Mouse (Mus musculus) CH12.LX (cell line): ENCODE results near the gene RPS10-NUDT3. TPM values are rescaled to one million over a fixed set of nuclear protein-coding genes. Genes with fewer than 3 reads are reported as not detected.

Experiments
- DNase-seq: peaks from one replicate; pipeline ENCODE4 v3.0.0-alpha.2; 2013; ENCODE audit errors: extremely low read depth
- H3K27ac ChIP-seq: 2 replicates; pipeline ENCODE4 v1.5.1; 2012; ENCODE audit warnings: low read depth, mild to moderate bottlenecking, control low read depth, moderate library complexity; ENCODE audit not compliant: insufficient read depth
- H3K27me3 ChIP-seq: replicated peaks from 2 replicates; pipeline ENCODE3; 2012; ENCODE audit warnings: inconsistent platforms
- H3K36me3 ChIP-seq, 2 experiments: replicated peaks in 1 of 2; 2 replicates each; pipeline versions ENCODE3 to v1.6.1; 2012; ENCODE audit warnings: inconsistent platforms in 1 of 2, low read length in 1 of 2, mild to moderate bottlenecking in 1 of 2, mixed read lengths in 1 of 2, moderate library complexity in 1 of 2; ENCODE audit not compliant: control insufficient read depth in 1 of 2, insufficient read depth in 1 of 2
- H3K4me1 ChIP-seq, 2 experiments: 2 replicates each; pipeline ENCODE4 v1.6.1; 2012; ENCODE audit warnings: inconsistent platforms in 1 of 2, moderate library complexity in 1 of 2; ENCODE audit not compliant: insufficient read depth in 2 of 2, control insufficient read depth in 1 of 2
- H3K4me2 ChIP-seq: 2 replicates; pipeline ENCODE4 v1.6.1; 2012; ENCODE audit warnings: low read depth, mild to moderate bottlenecking, control low read depth; ENCODE audit not compliant: poor library complexity, insufficient read depth, severe bottlenecking
- H3K4me3 ChIP-seq, 3 experiments: fragments of 150-350 bp in 1 of 3; sonication (generic) in 1 of 3; replicated peaks in 1 of 3; 2 replicates each; pipeline versions ENCODE3 to v1.5.1; 2011 to 2012; ENCODE audit warnings: low read depth in 2 of 3, low read length in 2 of 3, mild to moderate bottlenecking in 2 of 3, moderate library complexity in 2 of 3, control low read depth in 1 of 3, improper control_type of control experiment in 1 of 3, inconsistent platforms in 1 of 3, mixed read lengths in 1 of 3; ENCODE audit not compliant: poor library complexity in 1 of 3
- H3K79me2 ChIP-seq: replicated peaks from 2 replicates; pipeline ENCODE4 v1.6.1; 2012; ENCODE audit warnings: mild to moderate bottlenecking, moderate library complexity; ENCODE audit not compliant: control insufficient read depth, poor library complexity, insufficient read depth, severe bottlenecking; ENCODE audit errors: extremely low read depth
- H3K9ac ChIP-seq: 2 replicates; pipeline ENCODE4 v1.6.1; 2012; ENCODE audit warnings: low read depth, mild to moderate bottlenecking, control low read depth, moderate library complexity; ENCODE audit not compliant: insufficient read depth
- H3K9me3 ChIP-seq: replicated peaks from 2 replicates; pipeline ENCODE3; 2012; ENCODE audit warnings: low read length, inconsistent platforms, mixed read lengths
- CHD1 ChIP-seq: IDR thresholded peaks from 2 replicates; pipeline ENCODE4 v1.6.1; 2012; ENCODE audit warnings: low read depth, low read length, improper control_type of control experiment, inconsistent platforms
- E2F4 ChIP-seq: IDR thresholded peaks from 2 replicates; pipeline ENCODE4 v1.6.1; 2011; ENCODE audit warnings: low read depth, low read length, improper control_type of control experiment; ENCODE audit not compliant: insufficient replicate concordance
- ELF1 ChIP-seq: IDR thresholded peaks from 2 replicates; pipeline ENCODE4 v1.6.1; 2014; ENCODE audit warnings: low read depth, mild to moderate bottlenecking, inconsistent platforms, low read length, improper control_type of control experiment
- EP300 ChIP-seq: IDR thresholded peaks from 2 replicates; pipeline ENCODE4 v1.6.1; 2011; ENCODE audit warnings: low read length, improper control_type of control experiment
- ETS1 ChIP-seq: conservative IDR thresholded peaks from 2 replicates; pipeline ENCODE4 v1.6.1; 2012; ENCODE audit warnings: low read depth, mild to moderate bottlenecking, inconsistent platforms, low read length, improper control_type of control experiment, moderate library complexity
- GABPA ChIP-seq: IDR thresholded peaks from 2 replicates; pipeline ENCODE4 v1.6.1; 2012; ENCODE audit warnings: low read depth, low read length, improper control_type of control experiment, inconsistent platforms; ENCODE audit not compliant: insufficient replicate concordance
- IRF4 ChIP-seq: IDR thresholded peaks from 2 replicates; pipeline ENCODE4 v1.6.1; 2014; ENCODE audit warnings: low read depth, mild to moderate bottlenecking, inconsistent platforms, low read length, improper control_type of control experiment
- JUND ChIP-seq: conservative IDR thresholded peaks from 2 replicates; pipeline ENCODE4 v1.6.1; 2011; ENCODE audit warnings: low read depth, low read length, improper control_type of control experiment
- KAT2A ChIP-seq: IDR thresholded peaks from 2 replicates; pipeline ENCODE4 v1.6.1; 2012; ENCODE audit warnings: low read length, improper control_type of control experiment, inconsistent platforms; ENCODE audit not compliant: insufficient replicate concordance
- MAX ChIP-seq: IDR thresholded peaks from 2 replicates; pipeline ENCODE4 v1.6.1; 2011; ENCODE audit warnings: low read length, improper control_type of control experiment
- MAZ ChIP-seq: IDR thresholded peaks from 2 replicates; pipeline ENCODE4 v1.6.1; 2012; ENCODE audit warnings: low read depth, mild to moderate bottlenecking, inconsistent platforms, low read length, improper control_type of control experiment, moderate library complexity
- MXI1 ChIP-seq: IDR thresholded peaks from 2 replicates; pipeline ENCODE4 v1.6.1; 2011; ENCODE audit warnings: mild to moderate bottlenecking, low read depth, low read length, improper control_type of control experiment
- NELFE ChIP-seq: IDR thresholded peaks from 2 replicates; pipeline ENCODE4 v1.6.1; 2011; ENCODE audit warnings: low read depth, low read length, improper control_type of control experiment
- NRF1 ChIP-seq: IDR thresholded peaks from 2 replicates; pipeline ENCODE4 v1.6.1; 2014; ENCODE audit warnings: low read depth, mild to moderate bottlenecking, inconsistent platforms, low read length, improper control_type of control experiment, moderate library complexity
- POLR2AphosphoS2 ChIP-seq: IDR thresholded peaks from 2 replicates; pipeline ENCODE4 v1.6.1; 2011; ENCODE audit warnings: low read depth, low read length, improper control_type of control experiment
- RAD21 ChIP-seq: IDR thresholded peaks from 2 replicates; pipeline ENCODE4 v1.6.1; 2011; ENCODE audit warnings: low read depth, mild to moderate bottlenecking, low read length, improper control_type of control experiment, moderate library complexity
- TCF12 ChIP-seq: IDR thresholded peaks from 2 replicates; pipeline ENCODE4 v1.6.1; 2014; ENCODE audit warnings: low read depth, mild to moderate bottlenecking, inconsistent platforms, low read length, improper control_type of control experiment
- UBTF ChIP-seq: IDR thresholded peaks from 2 replicates; pipeline ENCODE4 v1.6.1; 2012; ENCODE audit warnings: low read depth, mild to moderate bottlenecking, inconsistent platforms, low read length, improper control_type of control experiment, moderate library complexity
- USF1 ChIP-seq: IDR thresholded peaks from 2 replicates; pipeline ENCODE4 v1.6.1; 2014; ENCODE audit warnings: low read depth, mild to moderate bottlenecking, inconsistent platforms, low read length, improper control_type of control experiment
- ZC3H11A ChIP-seq: IDR thresholded peaks from 2 replicates; pipeline ENCODE4 v1.6.1; 2012; ENCODE audit warnings: low read depth, mild to moderate bottlenecking, inconsistent platforms, low read length, improper control_type of control experiment
- ZMIZ1 ChIP-seq: IDR thresholded peaks from 2 replicates; pipeline ENCODE4 v1.6.1; 2012; ENCODE audit warnings: low read depth, mild to moderate bottlenecking, inconsistent platforms, low read length, improper control_type of control experiment
- dilution Hi-C: fragments of 300-500 bp; cut with MboI; formaldehyde crosslinking; loops from 2 replicates; pipeline ENCODE4 v1.14.3; 2020; ENCODE audit warnings: low sequenced_read_pairs; ENCODE audit not compliant: extremely low pct_unique_long_range_greater_than_20kb, extremely low pct_ligation_motif_present
- in situ Hi-C: fragments of 300-500 bp; cut with MboI; formaldehyde crosslinking; loops from 3 replicates; pipeline ENCODE4 v1.14.3; 2019; ENCODE audit warnings: low sequenced_read_pairs, low pct_ligation_motif_present, low pct_unique_long_range_greater_than_20kb, mixed read lengths
- polyA plus RNA-seq: library from polyadenylated mRNA; unstranded; fragments of >175 nt; gene quantifications from 2 replicates; pipeline ENCODE4 v1.2.1, GENCODE M21; 2012; ENCODE audit warnings: low read depth; ENCODE audit not compliant: insufficient read length
- total RNA-seq, 2 experiments: library from RNA; depleted of rRNA; stranded (reverse); fragments of 300-350 nt in 1 of 2; fragments of >200 nt in 1 of 2; gene quantifications; 2 replicates each; pipeline ENCODE4 v1.2.3; 2012 to 2014

Gene RPS10-NUDT3
- total and polyA plus RNA-seq, 3 experiments = 30.3 TPM; not detected in 2

DNA sequence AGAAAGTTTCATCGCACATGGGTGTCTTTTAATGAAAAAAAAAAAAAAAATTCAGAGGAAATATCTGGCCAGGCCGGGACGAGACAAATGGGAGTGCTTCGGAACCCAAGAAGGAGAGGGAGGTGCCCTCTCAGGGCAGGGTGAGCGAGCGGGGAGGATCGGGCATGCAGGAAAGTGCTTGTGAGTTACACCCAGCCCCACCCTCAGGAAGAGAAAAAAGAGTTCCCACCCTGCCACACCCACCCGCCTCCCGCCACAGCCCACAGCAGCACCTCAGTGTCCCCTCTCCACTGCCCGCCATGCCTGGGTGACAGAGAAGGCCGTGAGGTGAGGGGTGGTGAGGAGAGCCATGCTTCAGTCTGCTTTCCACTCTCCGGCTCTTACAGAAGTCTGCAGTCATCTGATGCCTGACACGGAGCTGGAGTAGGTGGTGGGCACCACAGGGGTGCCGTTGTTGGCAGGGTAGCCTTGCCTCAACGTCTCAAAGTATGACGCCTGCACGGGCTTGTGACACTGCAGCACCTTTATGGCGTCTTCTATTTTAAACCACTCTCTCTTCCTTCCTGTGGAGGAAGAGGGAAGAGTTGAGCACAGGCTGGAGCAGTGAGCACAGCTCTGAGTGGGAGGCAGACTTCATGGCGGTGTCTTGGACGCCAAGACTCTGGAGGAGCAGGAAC lies 54.5 kb downstream of the RPS10-NUDT3 start:
- Histone ChIP-seq H3K4me2 (no peak overlapping the region), H3K9me3 (no peaks in the 10 kb centered on the region), H3K36me3 (peaks cover 44 to 83% of the 10 kb centered on the region in 2 experiments), H3K27me3 (no peaks in the 10 kb centered on the region), H3K79me2 (no peaks in the 10 kb centered on the region), H3K4me3 (no peak overlapping the region), H3K9ac (no peak overlapping the region), H3K27ac (no peak overlapping the region), H3K4me1 (peaks cover 12 to 55% of the 10 kb centered on the region in 2 experiments)
- in situ Hi-C loops = no loop called here
- no peak for TF ChIP-seq ZC3H11A
- TF ChIP-seq MAX = no peak
- no peak for TF ChIP-seq UBTF
- TF ChIP-seq CHD1 = no peak
- no peak for TF ChIP-seq ZMIZ1
- TF ChIP-seq E2F4 = no peak
- TF ChIP-seq USF1 = no peak
- TF ChIP-seq NRF1 = no peak
- TF ChIP-seq MAZ = no peak
- DNase-seq = no peak
- dilution Hi-C loops = no loop called here

DNA sequence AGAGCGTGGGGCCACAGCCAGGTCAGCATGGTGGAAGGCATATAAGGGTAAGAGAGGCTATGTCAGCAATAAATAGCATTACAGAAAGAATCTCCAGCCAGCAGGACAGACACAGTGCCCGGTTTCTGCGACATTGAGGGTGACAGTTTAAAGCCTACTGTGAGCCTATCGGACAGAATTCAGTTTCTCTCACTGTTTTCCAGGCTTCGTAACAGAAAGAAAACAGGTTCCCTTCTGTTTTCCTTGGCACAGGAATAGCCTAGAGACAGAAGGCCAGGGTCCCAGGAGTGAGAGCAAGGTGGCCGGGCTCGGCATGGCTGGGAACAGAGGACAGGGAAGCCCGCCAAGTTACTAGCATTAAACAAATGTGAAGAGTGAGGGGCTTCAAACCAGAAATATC lies 55.2 kb downstream of the RPS10-NUDT3 start:
- Histone ChIP-seq H3K36me3 (peaks cover 42 to 81% of the 10 kb centered on the region in 2 experiments), H3K27me3 (no peaks in the 10 kb centered on the region), H3K9ac (no peak overlapping the region), H3K27ac (no peak overlapping the region), H3K4me2 (no peak overlapping the region), H3K4me3 (no peak overlapping the region), H3K9me3 (no peaks in the 10 kb centered on the region)
- DNase-seq = no peak
- dilution Hi-C loops (no loop called here), in situ Hi-C loops (no loop called here)
- no peak for TF ChIP-seq EP300
- TF ChIP-seq USF1 = no peak
- no peak for TF ChIP-seq ELF1
- TF ChIP-seq POLR2AphosphoS2 = no peak
- TF ChIP-seq KAT2A = no peak
- TF ChIP-seq MXI1 = no peak
- TF ChIP-seq NRF1 = no peak
- TF ChIP-seq IRF4 = no peak
- TF ChIP-seq ETS1 = no peak
- TF ChIP-seq MAX = no peak
- no peak for TF ChIP-seq GABPA
- TF ChIP-seq TCF12 = no peak
- TF ChIP-seq NELFE = no peak
- TF ChIP-seq JUND = no peak
- TF ChIP-seq RAD21 = no peak
- TF ChIP-seq E2F4 = no peak
- no peak for TF ChIP-seq ZMIZ1
- TF ChIP-seq, all 38 proteins: peak for 0
- peaks cover 12 to 48% of the 10 kb centered on the region in 2 experiments for H3K4me1 ChIP-seq
- no peaks in the 10 kb centered on the region for H3K79me2 ChIP-seq
